Mouse (Mus musculus): ENCODE measurements at regions not wholly inside any gene's neighbourhood (a gene's known extent, or its start where the extent isn't known, plus 50 kb on each side); places are given as distances from the start of the nearest gene placed in this dataset.

GRCm38 (mm10) chr3:35141500-35142220, 491.5 kb downstream of the Sox2 start:
- DNase-seq (ENCODE audit: low spot score) = no peak
- Histone ChIP-seq H3K27ac (no peak overlapping the region), H3K9me3 (peaks cover 4% of the 10 kb centered on the region; the same call in 1 of the 2 replicates), H3K27me3 (ENCODE audit: insufficient read depth, poor library complexity, severe bottlenecking) (no peaks in the 10 kb centered on the region), H3K4me1 (replicated peaks) (peaks cover 5% of the 10 kb centered on the region; the same call in 1 of the 2 replicates), H3K36me3 (no peaks in the 10 kb centered on the region), H3K4me3 (no peak overlapping the region)
- WGBS = 82% methylated on average over 11 of the region's 11 CpGs

GRCm38 (mm10) chr3:35142683-35143082, 492.5 kb downstream of the Sox2 start:
- no peak overlapping the region for H3K27ac ChIP-seq
- DNase-seq (ENCODE audit: low spot score) = no peak
- no peak overlapping the region for H3K4me3 ChIP-seq
- WGBS = 77% methylated on average over 2 of the region's 2 CpGs
- peaks cover 5% of the 10 kb centered on the region; the same call in 1 of the 2 replicates for H3K4me1 ChIP-seq (replicated peaks)
- H3K9me3 ChIP-seq = peaks cover 4% of the 10 kb centered on the region; the same call in 1 of the 2 replicates
- H3K36me3 ChIP-seq = no peaks in the 10 kb centered on the region
- no peaks in the 10 kb centered on the region for H3K27me3 ChIP-seq (ENCODE audit: insufficient read depth, poor library complexity, severe bottlenecking)

GRCm38 (mm10) chr3:35145569-35145968, 495.4 kb downstream of the Sox2 start:
- peaks cover 11% of the 10 kb centered on the region for H3K4me1 ChIP-seq (replicated peaks)
- peaks cover 4% of the 10 kb centered on the region; the same call in 1 of the 2 replicates for H3K9me3 ChIP-seq
- H3K27ac ChIP-seq = no peak overlapping the region
- no peak for DNase-seq (ENCODE audit: low spot score)
- 94% methylated on average over 2 of the region's 2 CpGs for WGBS
- H3K4me3 ChIP-seq = no peak overlapping the region
- H3K27me3 ChIP-seq (ENCODE audit: insufficient read depth, poor library complexity, severe bottlenecking) = no peaks in the 10 kb centered on the region
- no peaks in the 10 kb centered on the region for H3K36me3 ChIP-seq

GRCm38 (mm10) chr3:35146681-35147080, 496.5 kb downstream of the Sox2 start:
- Histone ChIP-seq H3K9me3 (peaks cover 4% of the 10 kb centered on the region; the same call in 1 of the 2 replicates), H3K27ac (no peak overlapping the region), H3K4me1 (replicated peaks) (peaks cover 6% of the 10 kb centered on the region), H3K27me3 (ENCODE audit: insufficient read depth, poor library complexity, severe bottlenecking) (no peaks in the 10 kb centered on the region), H3K36me3 (no peaks in the 10 kb centered on the region), H3K4me3 (no peak overlapping the region)
- 88% methylated on average over 5 of the region's 5 CpGs for WGBS
- DNase-seq (ENCODE audit: low spot score) = no peak

GRCm38 (mm10) chr3:35149251-35149691, 499.1 kb downstream of the Sox2 start:
- Histone ChIP-seq H3K4me3 (no peak overlapping the region), H3K27me3 (ENCODE audit: insufficient read depth, poor library complexity, severe bottlenecking) (no peaks in the 10 kb centered on the region), H3K27ac (peak overlapping the region; percentile 74), H3K4me1 (replicated peaks) (peaks cover 6% of the 10 kb centered on the region), H3K36me3 (no peaks in the 10 kb centered on the region), H3K9me3 (peaks cover 4% of the 10 kb centered on the region; the same call in 1 of the 2 replicates)
- peak; percentile 33 for DNase-seq (ENCODE audit: low spot score)
- 54% methylated on average over 12 of the region's 12 CpGs for WGBS

GRCm38 (mm10) chr3:35152191-35152590, 502.0 kb downstream of the Sox2 start:
- Histone ChIP-seq H3K9me3 (no peaks in the 10 kb centered on the region), H3K36me3 (no peaks in the 10 kb centered on the region), H3K4me3 (no peak overlapping the region), H3K4me1 (replicated peaks) (peaks cover 6% of the 10 kb centered on the region), H3K27me3 (ENCODE audit: insufficient read depth, poor library complexity, severe bottlenecking) (no peaks in the 10 kb centered on the region), H3K27ac (no peak overlapping the region)
- 90% methylated on average over 7 of the region's 7 CpGs for WGBS
- DNase-seq (ENCODE audit: low spot score) = no peak

- Histone ChIP-seq H3K36me3 (no peaks in the 10 kb centered on the region), H3K4me1 (replicated peaks) (peaks cover 2% of the 10 kb centered on the region), H3K27me3 (ENCODE audit: insufficient read depth, poor library complexity, severe bottlenecking) (no peaks in the 10 kb centered on the region), H3K27ac (no peak overlapping the region; the same call in 1 of the 2 replicates), H3K4me3 (no peak overlapping the region), H3K9me3 (no peaks in the 10 kb centered on the region)
- WGBS = 44% methylated on average over 6 of the region's 6 CpGs
- no peak for DNase-seq (ENCODE audit: low spot score)
These were observed 504.1 kb downstream of the Sox2 start for GRCm38 (mm10) chr3:35154266-35154665.

- H3K27ac ChIP-seq = no peak overlapping the region
- H3K4me1 ChIP-seq (replicated peaks) = no peaks in the 10 kb centered on the region
- DNase-seq (ENCODE audit: low spot score) = no peak
- H3K27me3 ChIP-seq (ENCODE audit: insufficient read depth, poor library complexity, severe bottlenecking) = no peaks in the 10 kb centered on the region
- H3K9me3 ChIP-seq = no peaks in the 10 kb centered on the region
- 89% methylated on average over 1 of the region's 1 CpGs for WGBS
- H3K4me3 ChIP-seq = no peak overlapping the region
- H3K36me3 ChIP-seq = no peaks in the 10 kb centered on the region
These were observed 518.5 kb downstream of the Sox2 start for GRCm38 (mm10) chr3:35168676-35169075.

- Histone ChIP-seq H3K27ac (no peak overlapping the region), H3K4me1 (replicated peaks) (no peaks in the 10 kb centered on the region; the same call in 1 of the 2 replicates), H3K36me3 (no peaks in the 10 kb centered on the region), H3K9me3 (no peaks in the 10 kb centered on the region), H3K4me3 (no peak overlapping the region), H3K27me3 (ENCODE audit: insufficient read depth, poor library complexity, severe bottlenecking) (no peaks in the 10 kb centered on the region)
- DNase-seq (ENCODE audit: low spot score) = no peak
- WGBS = 82% methylated on average over 12 of the region's 12 CpGs
These were observed 528.7 kb downstream of the Sox2 start for GRCm38 (mm10) chr3:35178759-35179440.

- WGBS = 94% methylated on average over 5 of the region's 5 CpGs
- no peaks in the 10 kb centered on the region for H3K9me3 ChIP-seq
- no peak overlapping the region for H3K4me3 ChIP-seq
- no peak for DNase-seq (ENCODE audit: low spot score)
- no peaks in the 10 kb centered on the region for H3K36me3 ChIP-seq
- no peak overlapping the region for H3K27ac ChIP-seq
- no peaks in the 10 kb centered on the region for H3K27me3 ChIP-seq (ENCODE audit: insufficient read depth, poor library complexity, severe bottlenecking)
- H3K4me1 ChIP-seq (replicated peaks) = no peaks in the 10 kb centered on the region
These were observed 545.4 kb upstream of the Atp11b start for GRCm38 (mm10) chr3:35208526-35208925.

GRCm38 (mm10) chr3:35219394-35219793, 534.5 kb upstream of the Atp11b start:
- WGBS = 92% methylated on average over 6 of the region's 6 CpGs
- no peaks in the 10 kb centered on the region for H3K9me3 ChIP-seq

GRCm38 (mm10) chr3:35221183-35221582, 532.7 kb upstream of the Atp11b start:
- Histone ChIP-seq H3K27ac (peak overlapping the region; percentile 40), H3K9me3 (0 out of 2 replicates have a peak, but pooled peaks cover 3% of the 10 kb centered on the region), H3K36me3 (no peaks in the 10 kb centered on the region), H3K4me1 (replicated peaks) (peaks cover 34% of the 10 kb centered on the region), H3K4me3 (no peak overlapping the region), H3K27me3 (ENCODE audit: insufficient read depth, poor library complexity, severe bottlenecking) (peaks cover 4% of the 10 kb centered on the region)
- DNase-seq (ENCODE audit: low spot score) = peak; percentile 34
- 28% methylated on average over 3 of the region's 3 CpGs for WGBS

More at GRCm38 (mm10) chr3:35219394-35219793, 534.5 kb upstream of the Atp11b start:
- DNase-seq (ENCODE audit: low spot score) = no peak
- no peaks in the 10 kb centered on the region for H3K27me3 ChIP-seq (ENCODE audit: insufficient read depth, poor library complexity, severe bottlenecking)
- H3K27ac ChIP-seq = no peak overlapping the region
- peaks cover 22% of the 10 kb centered on the region for H3K4me1 ChIP-seq (replicated peaks)
- H3K4me3 ChIP-seq = no peak overlapping the region
- H3K36me3 ChIP-seq = no peaks in the 10 kb centered on the region

GRCm38 (mm10) chr3:35222251-35222650, 531.7 kb upstream of the Atp11b start:
- peaks cover 4% of the 10 kb centered on the region for H3K27me3 ChIP-seq (ENCODE audit: insufficient read depth, poor library complexity, severe bottlenecking)
- no peak overlapping the region for H3K4me3 ChIP-seq
- 72% methylated on average over 2 of the region's 2 CpGs for WGBS
- H3K27ac ChIP-seq = no peak overlapping the region
- 0 out of 2 replicates have a peak, but pooled peaks cover 3% of the 10 kb centered on the region for H3K9me3 ChIP-seq
- H3K36me3 ChIP-seq = no peaks in the 10 kb centered on the region
- H3K4me1 ChIP-seq (replicated peaks) = peaks cover 34% of the 10 kb centered on the region
- no peak for DNase-seq (ENCODE audit: low spot score)
